Mouse (Mus musculus) spleen, postnatal 10 days (tissue): ENCODE data around the gene 2700097O09Rik.
"Not testable (repeated sequence)": the region's sequence is repeated elsewhere in the genome, so short reads cannot be mapped to it uniquely, and the experiment has no call there.

ENCODE experiments used
- DNase-seq, 2 experiments: peaks; one replicate each; pipeline ENCODE4 v3.0.0; 2021 to 2022; ENCODE audit warnings: low spot score in 2 of 2

The 2700097O09Rik gene

DNA sequence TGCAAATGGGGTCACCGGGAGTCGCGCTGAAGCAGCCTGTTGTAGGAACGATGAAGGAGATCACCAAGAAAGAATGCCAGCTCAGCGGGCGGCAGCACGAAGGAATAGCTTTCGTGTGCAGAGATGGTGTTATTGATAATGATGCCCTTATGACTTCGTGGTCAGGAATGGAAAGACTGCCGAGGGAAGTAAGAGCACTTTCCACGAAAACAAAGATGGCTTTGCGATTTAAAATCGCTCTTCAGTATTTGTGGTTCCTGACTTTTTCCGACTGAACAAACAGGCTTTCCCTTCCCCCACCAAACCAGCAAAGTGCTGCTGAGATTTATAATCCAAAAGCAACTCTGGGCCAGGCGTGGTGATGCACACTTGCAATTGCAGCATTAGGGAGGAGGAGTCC is 38.9 kb downstream of the 2700097O09Rik start:
- DNase-seq: no peak

DNA sequence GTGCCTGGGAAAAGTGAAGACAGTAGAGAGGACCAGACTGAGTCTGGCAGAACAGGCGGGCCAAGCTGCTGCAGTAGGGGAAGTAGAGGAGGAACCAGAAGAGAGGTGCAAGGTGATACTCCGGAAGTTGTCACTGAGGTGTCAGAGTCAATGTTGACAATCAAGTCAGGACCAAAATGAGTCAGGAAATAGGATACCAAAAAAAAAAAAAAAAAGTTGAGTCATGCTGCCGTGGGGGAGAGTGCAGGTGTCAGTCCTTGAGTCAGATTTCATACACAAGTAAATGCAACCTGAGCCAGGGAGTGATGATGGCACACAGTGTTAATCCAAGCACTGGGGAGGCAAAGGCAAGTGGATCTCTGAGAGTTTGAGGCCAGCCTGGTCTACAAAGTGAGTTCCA is 52.8 kb downstream of the 2700097O09Rik start:
- DNase-seq: no peak

DNA sequence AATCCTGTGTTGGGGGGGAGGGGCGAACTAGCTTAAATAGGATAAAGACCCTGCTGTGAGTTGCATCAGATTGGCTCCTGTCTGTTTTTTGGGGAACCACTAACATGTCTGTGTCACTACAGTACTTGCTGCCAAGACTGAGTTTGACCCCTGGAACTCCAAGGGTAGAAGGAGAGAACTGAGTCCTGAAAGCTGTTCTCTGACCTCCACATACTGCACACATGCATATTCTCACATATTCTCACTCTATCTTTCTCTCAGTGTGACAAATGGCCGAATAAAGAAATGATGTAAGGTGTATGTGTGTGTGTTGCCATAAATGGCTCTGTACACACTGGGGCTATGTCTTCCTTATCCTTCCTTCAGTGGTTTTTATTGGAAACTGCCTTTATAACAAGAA is 56.6 kb downstream of the 2700097O09Rik start:
- no peak for DNase-seq

DNA sequence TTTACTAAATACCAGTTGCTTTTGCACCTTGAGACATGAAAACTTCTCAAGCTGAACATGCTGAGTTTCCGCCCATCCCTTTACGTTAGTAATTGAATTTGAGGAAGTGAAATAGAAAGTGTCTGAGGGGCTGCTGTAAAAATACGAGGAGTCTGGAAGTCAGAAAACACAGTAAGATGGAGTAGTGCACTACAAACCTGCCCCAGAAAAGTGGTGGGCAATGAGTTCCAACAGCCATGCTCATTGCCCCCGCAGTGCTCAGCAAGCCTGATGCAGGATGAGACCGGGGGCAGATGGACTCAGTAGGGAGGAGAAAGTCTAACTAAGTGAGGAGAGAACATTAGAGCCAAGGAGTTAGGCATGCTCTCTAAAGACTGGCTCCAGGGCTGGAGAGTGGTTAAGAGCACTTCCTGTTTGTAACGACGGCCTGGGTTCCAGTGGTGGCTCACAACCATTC is 60.5 kb downstream of the 2700097O09Rik start:
- peak in 1 of 2 experiments; percentile 26 for DNase-seq

DNA sequence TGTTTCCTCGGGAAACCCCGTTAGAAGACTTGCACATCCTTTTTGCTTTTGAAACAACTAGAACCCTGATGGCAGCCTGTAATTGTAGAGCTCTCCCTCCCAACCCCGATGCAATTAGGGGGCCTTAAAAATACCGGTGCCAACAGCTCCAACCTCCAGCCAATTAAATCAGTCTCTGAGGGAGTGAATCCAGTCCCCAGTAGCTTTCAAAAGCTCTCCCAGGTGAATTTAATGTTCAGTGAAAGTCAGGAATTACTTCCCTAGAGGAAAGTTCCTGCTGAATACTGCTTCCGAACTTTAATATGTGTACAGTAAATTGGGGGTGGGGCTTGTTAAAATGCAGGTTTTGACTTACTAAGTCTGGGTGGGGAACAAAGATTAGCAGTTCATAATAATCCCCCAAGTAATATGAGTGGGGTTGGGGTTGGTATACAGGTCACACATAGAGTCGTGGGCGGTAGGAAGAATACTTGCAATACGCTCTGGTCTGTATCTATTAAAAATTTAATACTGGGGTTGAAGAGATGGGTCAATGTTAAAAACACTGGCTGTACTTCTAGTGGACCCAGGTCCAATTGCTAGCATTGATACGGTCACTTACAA is 62.7 kb downstream of the 2700097O09Rik start:
- DNase-seq: no peak

DNA sequence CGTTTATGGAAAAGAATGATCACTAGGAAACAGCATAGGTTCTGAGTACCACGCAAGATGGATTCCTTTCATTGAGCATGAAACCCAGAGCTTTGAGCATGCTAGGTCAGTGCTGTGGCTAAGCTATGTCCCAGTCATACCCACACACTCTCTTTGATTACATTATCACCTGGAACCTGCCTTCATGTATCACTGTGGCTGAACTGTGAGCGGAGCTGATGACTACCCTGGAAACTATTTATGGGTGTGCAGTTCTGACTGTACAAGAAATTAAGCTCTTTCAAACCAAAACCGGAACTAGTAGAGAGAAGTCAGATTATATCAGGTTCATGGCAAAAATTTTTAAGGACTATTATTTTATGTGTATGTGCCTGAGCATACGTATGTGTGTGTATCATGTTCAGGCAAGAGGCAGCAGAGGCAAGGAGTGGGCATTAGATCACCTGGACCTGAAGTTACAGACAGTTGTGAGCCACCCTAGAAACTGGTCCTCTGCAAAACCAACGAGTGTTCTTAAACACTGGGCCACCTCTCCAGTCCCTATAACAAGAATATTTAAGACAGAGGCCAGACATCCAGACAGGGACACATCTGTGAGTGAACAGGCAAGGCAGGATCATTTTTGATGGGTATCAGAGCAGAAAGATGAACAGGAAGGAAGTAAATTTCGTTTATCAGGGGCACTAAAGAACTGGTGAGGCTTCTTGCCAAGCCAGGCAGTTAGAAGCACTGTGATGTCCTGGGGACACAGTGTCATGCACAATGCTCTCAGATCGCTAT is 63.4 kb downstream of the 2700097O09Rik start:
- DNase-seq: peak in 1 of 2 experiments; percentile 23

DNA sequence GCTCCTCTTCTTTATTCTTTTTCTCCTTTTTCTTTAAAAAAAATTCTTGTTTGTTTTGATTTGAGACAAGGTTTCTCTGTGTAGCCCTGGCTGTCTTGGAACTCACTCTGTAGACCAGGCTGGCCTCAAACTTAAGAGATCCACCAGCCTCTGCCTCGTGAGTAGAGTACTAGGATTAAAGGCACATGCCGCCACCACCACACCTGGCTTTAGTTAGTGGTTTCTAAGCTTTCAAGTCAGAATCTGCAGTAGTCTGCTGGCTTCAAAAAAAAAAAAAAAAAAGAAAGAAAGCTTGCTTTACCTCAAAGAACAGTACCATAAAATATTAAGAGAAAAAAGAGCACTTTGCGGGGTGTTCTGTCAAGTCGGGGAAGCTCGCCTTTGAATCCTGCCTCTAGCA is 64.5 kb downstream of the 2700097O09Rik start:
- peak in 1 of 2 experiments; percentile 10 for DNase-seq

DNA sequence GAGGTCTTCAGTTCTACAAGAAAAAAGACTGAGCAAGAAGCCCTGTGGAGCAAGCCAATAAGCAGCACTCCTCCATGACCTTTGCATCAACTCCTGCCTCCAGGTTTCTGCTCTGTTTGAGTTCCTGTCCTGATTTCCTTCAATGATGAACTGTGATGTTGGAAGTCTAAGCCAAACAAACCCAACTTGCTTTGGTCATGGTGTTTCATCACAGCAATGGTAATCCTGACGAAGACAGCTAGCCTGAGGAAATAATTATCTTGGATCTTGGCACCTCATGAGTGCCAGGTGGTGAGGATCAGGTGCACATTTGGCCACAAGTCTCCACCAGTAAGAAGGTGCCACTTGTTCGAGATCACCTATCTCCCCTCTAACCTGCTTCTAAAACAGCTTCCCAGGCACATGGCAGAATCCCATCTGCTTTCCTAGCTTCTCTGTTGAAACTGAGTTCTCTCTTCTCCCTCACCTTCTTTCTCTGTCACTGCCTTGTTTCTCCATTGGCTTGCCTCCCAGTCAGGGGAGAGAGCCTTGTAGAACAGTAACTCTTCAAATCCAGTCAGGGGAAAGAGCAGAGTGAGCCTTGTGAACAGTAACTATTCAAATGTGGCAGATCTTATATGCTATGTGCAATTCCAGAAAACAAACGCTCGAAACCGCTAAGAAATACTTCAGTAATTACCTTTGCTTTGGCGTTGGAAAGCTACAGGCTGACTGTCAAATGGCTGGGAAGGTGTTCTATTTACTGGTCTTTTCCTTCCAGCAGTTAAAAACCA is 66.1 kb downstream of the 2700097O09Rik start, which contains the start of gene Baz1a:
Gene Baz1a (minus strand): TSS at position 723 of the 773 bp plus-strand sequence.
- DNase-seq: no peak

DNA sequence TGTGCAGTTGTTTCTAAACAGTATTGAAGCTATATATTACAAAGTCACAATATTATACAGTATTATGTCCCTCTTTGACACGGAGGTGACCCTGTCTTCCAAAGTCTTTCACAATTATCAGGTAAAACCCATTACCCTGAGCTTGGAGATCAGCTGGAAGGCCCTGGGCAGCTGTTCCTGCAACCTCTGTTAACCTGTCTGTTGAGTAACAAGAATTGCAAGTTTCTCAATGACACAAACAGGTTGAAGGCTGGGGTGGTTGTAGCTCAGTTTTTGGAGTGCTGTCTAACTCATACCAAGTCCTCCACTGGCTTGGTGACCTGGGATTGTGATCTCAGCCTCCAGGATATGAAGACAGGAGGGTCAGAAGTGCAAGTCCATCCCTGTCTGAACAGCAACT is 66.9 kb downstream of the 2700097O09Rik start:
- peak in 1 of 2 experiments; percentile 4 for DNase-seq

DNA sequence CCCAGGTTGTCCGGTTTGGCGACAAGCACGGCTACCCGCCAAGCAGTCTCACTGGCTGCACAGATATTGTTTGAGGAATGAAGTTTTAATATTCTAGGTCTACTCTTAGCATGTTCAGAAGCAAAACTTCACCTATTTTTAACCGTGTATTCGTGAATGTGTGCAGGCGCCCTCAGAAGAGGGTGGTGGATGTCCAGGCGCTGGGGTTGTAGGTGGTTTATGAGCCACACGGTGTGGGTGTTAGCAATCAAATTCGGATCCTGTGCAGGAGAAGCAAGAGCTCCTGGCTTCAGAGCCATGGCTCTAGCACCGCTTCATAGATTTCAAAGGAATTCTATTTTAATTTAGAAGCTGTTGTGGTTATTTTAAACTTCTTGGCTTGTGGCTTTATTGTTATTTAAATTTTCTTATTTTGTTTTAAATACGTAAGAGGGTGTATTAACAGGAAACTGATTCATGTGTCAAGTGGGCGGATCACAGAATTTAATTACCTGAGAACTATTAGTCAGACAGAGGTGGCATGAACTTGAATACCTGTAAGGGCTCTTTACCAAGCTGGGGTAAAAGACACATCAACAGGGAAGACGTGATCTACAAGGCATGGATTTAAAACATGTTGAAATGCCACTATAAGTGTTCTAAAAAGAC is 72.4 kb downstream of the 2700097O09Rik start:
- peak in 1 of 2 experiments; percentile 6 for DNase-seq

DNA sequence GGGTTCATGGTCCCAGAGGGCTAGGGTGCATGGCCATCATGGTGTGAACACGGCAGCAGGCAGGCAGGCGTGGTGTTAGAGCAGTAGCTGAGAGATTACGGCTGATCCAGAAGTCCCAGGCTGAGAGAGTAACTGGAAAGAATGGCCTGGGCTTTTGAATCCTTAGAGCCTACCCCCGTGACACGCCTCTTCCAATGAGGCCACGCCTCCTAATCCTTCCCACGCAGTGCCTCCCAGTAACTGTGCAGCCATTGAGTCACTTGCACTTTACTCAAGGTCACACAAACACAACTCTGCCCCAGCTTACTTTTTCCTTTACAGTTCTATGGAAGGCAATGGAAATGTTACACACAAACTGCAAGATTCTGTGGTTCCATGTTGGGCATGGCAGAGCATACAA is 73.8 kb downstream of the 2700097O09Rik start:
- DNase-seq: peak in 1 of 2 experiments; percentile 8

DNA sequence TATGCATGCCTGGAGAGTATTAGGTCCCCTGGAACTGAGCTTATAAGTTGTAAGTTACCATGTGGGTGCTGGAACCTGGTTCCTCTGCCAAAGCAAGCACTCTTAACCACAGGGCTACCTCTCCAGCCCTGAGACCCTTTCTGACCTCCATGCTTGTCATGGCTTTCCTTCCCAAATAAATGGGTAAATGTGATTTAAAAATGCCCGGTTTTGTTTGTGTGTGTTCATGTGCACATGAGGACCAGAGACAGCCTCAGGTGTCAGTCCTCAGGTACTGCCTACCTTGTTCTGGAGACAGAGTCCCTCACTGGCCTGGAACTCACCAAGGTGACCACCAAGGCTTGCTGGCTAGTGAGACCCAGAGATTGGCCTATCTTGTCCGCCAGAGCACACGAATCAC is 75.5 kb downstream of the 2700097O09Rik start:
- DNase-seq: peak in 1 of 2 experiments; percentile 9

DNA sequence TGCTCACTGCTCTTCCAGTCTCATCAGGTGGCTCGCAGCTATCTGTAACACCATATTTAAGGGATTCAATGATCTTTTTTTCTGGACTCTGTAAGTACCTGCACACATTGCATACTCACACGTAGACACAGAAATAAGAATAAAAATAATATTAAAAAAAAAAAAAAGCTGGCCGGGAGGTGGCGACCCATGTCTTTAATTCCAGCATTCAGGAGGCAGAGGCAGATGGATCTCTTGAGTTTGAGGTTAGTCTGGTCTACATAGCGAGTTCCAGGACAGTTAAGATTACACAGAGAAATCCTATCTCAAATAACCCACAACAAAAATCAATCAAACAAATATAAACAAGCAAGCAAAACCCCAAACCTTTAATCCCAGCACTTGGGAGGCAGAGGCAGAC is 76.1 kb downstream of the 2700097O09Rik start:
- no peak for DNase-seq

DNA sequence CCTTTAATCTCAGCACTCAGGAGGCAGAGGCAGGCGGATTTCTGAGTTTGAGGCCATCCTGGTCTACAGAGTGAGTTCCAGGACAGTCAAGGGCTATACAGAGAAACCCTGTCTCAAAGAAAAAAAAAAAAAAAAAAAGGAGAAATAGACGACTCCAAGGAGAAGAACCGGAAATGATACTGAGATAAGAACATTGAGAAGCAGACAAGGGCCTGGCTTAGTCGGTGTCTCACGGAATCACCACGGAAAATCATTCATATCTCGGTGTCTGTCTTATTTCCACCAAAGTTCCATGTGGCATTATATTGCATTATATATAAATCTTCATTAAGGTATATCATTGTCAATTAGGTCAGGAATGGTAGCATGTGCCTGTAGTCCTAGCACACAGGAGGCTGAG is 77.4 kb downstream of the 2700097O09Rik start:
- DNase-seq: not testable (repeated sequence)

DNA sequence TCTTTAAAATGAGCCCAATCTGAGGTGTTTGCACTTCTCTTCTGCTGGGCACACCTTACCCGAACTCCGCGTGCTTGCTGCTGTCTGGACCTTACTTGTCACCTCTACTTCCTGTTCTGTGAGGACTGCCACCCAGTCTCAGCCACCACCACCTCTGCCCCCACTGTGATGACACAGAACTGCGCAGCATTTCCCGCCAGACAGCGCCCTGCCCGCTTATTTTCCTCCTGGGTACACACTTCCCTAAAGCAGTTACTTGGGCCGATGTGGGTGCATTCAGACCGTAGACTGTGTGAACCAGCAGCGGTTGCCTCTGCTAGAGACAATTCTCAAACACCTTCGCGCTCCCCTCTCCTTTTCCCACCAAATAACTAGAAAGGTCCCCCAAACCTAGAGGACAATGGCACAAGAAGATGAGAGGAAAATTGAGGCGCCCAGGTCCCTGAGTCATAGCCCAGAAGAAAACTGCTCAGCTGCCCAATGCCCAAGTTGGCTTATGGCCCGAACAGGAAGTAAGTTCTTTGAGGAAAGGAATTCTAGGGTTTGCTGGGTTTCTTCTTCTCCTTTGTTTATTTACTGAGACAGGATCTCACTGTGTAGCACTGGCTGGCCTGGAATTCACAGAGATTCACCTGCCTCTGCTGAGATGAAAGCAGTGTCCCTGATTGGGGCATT is 80.8 kb downstream of the 2700097O09Rik start:
- DNase-seq: peak; percentile 50 to 80

DNA sequence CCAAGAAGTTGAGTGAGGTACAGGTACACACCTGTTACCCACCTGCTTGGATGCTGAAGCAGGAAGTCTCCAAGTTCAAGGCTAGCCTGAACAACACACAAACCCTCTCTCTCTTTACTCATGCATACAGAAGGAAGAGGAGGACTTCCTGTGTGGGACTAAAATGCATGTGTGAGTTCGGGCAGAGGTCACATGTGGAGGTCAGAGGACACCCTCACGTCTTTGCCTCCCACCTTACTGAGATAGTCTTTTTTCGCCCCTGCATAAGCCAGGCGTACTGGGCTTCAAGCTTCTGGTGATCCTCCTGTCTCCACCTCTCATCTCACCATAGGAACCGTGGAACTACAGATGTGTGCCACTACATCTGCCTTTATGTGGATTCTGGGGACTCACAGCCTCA is 81.5 kb downstream of the 2700097O09Rik start:
- DNase-seq: peak in 1 of 2 experiments; percentile 15

DNA sequence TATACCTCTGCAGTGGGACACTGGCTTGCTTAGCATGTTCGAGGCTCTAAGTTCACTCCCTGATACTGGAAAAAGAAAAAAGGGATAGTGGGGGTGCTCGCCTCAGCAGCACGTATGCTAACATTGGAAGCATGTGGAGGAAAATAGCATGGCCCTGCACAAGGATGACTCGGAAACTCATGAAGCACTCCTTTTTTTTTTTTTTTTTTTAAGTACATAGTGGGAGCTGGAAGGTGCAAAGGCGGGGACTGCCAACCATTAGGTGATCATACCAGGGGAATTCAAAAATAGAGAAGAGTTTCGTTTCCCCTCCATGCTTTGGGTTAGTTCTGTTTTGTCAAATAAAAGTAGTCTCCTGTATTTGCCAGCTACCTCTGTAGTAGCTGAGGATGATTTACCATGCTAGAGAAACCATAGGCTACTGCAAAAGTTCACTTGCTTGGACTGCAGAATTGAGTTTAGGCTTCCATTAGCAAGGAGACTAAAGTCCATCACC is 82.9 kb downstream of the 2700097O09Rik start:
- peak in 1 of 2 experiments; percentile 16 for DNase-seq

DNA sequence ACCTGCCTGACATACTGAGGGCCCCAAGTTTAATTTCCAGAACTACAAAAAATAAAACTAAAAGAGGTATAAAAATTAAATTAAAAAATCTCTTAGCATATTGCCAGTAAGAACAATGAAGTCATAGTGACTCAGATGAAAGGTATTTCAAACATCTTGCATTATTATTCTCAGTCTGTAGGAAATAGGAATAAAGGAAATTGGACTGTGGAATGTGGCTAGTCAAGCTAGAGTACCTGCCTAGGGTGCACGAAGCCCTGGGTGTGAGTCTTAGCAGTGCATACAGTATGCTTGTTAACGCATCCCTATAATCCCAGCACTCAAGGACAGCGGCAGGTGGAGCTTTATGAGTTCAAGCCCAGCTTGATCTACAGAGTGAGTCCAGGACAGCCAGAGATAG is 83.9 kb downstream of the 2700097O09Rik start:
- peak in 1 of 2 experiments; percentile 10 for DNase-seq
